Mouse (Mus musculus) brain, adult 2 months (tissue): Measurements from ENCODE around the gene Stau1.

Source experiments
- DNase-seq: peaks from one replicate; pipeline ENCODE4 v3.0.0; 2011; ENCODE audit warnings: low read depth, low spot score

Gene Stau1

DNA sequence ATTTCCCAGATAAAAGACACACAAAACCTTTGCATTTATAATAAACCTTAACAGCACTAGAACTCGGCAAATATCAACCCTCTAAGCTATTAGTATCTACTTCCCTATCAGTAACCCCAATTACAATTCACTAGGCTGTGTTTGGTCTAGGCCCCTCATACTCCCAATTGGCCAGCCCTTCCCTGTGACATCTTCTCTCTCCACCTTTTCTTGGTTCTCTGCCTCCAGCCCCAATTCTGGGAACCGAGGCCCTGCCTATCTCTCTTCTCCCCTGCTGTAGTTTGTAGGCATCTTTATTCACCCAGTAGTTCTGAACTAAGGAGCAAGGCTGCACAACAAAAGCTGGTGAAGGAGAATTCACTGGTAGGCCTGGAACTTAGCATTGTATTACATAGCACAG is 72.1 kb downstream of the Stau1 start:
- DNase-seq: no peak

DNA sequence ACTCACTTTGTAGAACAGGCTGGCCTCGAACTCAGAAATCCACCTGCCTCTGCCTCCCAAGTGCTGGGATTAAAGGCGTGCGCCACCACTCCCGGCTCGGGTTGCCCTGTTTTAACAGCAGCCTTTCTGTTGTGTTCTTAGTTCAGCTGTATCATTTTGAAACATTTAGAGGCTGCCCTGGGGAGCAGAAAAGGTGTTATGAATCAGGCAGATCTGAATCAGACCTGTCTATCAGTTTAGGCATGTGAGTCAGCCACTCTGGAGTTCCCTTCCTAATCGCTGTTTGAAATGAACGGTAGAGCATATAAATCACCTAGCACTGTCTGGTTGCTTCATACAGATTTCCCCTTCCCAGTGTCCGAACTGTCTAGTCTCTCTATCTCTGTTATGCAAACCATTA is 85.6 kb downstream of the Stau1 start:
- DNase-seq: peak; percentile 47

GRCm38 (mm10) chr2:166909729-166910128 is 86.4 kb downstream of the Stau1 start:
- DNase-seq: no peak

DNA sequence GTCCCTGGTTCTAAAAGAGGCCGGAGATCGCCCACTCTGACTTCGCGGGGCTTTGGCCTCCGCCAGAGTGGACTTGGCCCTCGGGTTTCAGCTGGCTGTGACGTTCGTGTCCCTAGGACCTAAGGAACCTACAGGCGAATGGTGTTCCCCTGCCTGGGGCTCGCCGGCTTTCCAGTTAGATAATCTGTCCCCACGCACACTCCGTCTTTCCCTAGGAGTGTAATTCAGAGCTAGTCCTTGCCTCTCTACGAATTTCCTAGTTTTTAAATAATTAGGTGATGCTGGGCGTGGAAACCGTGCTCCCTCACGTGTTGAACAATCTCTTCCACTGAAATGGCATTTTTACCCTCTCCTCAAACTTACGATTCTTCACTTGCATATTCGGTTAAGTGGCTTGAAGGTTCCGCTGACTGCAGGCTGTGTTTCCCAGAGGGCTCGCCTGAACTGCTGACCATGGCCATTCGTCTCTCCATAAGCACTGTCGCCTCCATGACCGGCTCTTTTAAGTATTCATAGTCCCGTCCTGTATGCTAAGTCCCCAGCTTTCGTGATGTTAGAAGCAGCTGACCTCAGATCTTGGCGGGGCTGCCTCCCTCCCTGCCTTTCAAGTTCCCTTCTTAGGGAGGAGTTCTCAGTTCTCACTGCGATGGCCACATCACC is 89.4 kb downstream of the Stau1 start:
- peak; percentile 24 for DNase-seq

- DNase-seq: peak; percentile 99
Measured at GRCm38 (mm10) chr2:166905711-166906522, 90.2 kb downstream of the Stau1 start, which contains the start of gene Cse1l. Cse1l (plus strand) TSS chr2:166906040.

DNA sequence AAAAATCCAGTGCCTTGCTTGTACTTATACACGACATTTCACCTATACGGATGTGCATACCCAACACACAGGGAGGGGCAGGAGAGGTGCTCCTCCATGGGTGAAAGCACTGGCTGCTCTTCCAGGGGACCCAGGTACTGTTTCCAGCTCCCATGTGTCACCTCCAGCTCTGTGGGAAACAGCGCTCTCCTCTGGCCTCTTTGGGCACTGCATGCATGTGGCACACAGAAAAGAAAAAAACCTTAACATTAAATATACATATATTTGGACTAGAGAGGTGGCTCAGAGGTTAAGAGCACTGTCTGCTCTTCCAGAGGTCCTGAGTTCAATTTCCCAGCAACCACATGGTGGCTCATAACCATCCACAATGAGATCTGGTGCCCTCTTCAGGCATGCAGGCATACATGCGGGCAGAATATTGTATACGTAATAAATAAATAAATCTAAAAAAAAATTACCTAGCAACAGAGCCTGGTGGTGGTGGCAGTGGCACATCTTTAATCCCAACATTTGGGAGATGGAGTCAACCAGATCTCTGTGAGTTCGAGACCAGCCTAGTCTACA is 92.3 kb downstream of the Stau1 start:
- DNase-seq: no peak

DNA sequence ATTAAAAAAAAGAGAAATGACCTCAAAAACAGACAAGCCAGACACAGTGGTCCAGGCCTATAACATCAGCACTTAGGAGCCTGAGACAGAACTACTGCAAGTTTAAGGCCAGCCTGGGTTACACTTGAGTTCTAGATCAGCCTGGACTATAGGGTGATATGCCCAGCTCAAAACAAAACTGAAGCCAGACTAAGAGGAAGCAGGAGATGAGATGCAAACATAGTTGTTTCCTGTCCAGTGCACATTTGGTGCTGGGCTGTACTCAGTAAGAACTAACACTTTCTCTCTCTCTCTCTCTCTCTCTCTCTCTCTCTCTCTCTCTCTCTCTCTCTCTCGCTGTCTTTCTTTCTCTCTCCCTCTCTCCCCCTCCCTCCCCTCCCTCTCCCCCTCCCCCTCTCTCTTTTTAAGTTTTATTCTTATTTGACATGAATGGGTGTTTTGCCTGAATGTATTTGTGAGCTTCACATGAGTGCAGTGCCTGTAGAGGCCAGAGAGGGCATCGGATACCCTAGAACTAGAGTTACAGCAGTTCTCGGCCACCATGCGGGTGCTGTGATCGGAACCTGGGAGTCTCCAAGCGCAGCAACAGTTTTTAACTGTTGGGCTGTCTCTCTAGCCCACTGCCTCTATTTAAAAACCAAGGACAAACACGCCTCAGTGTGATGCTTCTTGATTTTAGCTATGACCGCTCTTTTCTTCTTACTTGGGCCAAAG is 95.2 kb downstream of the Stau1 start:
- DNase-seq: no peak

DNA sequence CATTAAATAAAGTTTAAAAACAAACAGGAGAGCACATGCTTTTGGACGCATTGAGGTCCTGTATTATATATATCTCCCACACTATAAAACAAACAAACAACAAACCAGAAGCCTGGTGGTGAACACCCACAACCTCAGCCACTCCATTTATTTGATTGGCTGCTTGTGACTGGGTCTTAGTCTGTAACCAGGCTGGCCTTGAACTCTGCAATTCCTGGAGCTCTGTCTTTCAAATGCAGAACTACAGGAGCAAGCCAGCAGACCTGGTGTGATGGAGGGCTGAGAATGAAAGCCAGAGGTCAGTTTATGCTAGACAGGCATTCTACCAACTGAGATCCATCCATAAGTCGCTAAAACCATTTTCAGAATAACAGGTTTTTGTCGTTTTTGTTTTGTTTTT is 96.4 kb downstream of the Stau1 start:
- DNase-seq: no peak

- DNase-seq: no peak
Measured at GRCm38 (mm10) chr2:166899161-166899560, 96.9 kb downstream of the Stau1 start.
